Mouse (Mus musculus) neural tube, embryonic 13.5 days (tissue): ENCODE data around the gene 1110059E24Rik. TPM values are rescaled to one million over a fixed set of nuclear protein-coding genes. Genes with fewer than 3 reads are reported as not detected.

Source experiments
- ATAC-seq: fragments of 200-750 bp; cut with Nextera tagmentation; 2 replicates; pipeline ENCODE4 v1.8.0; 2017; ENCODE audit warnings: low read depth, mild to moderate bottlenecking, moderate TSS enrichment, moderate library complexity
- H3K27ac ChIP-seq: fragments of 300-500 bp; sonication (generic); replicated peaks from 2 replicates; pipeline ENCODE4 v1.5.1; 2015; ENCODE audit warnings: moderate library complexity, mild to moderate bottlenecking, inconsistent platforms
- H3K27me3 ChIP-seq: fragments of 300-500 bp; sonication (generic); 2 replicates; pipeline ENCODE4 v1.6.1; 2015; ENCODE audit warnings: mild to moderate bottlenecking, inconsistent platforms
- H3K36me3 ChIP-seq: fragments of 300-500 bp; sonication (generic); 2 replicates; pipeline ENCODE4 v1.6.1; 2015; ENCODE audit warnings: mild to moderate bottlenecking, inconsistent platforms
- H3K4me1 ChIP-seq: fragments of 300-500 bp; sonication (generic); replicated peaks from 2 replicates; pipeline ENCODE4 v1.6.1; 2015; ENCODE audit warnings: inconsistent platforms
- H3K4me2 ChIP-seq: fragments of 300-500 bp; sonication (generic); 2 replicates; pipeline ENCODE4 v1.6.1; 2015; ENCODE audit warnings: inconsistent platforms, mild to moderate bottlenecking, moderate library complexity
- H3K4me3 ChIP-seq: fragments of 300-500 bp; sonication (generic); 2 replicates; pipeline ENCODE4 v1.5.1; 2015; ENCODE audit warnings: mild to moderate bottlenecking, inconsistent platforms
- H3K9ac ChIP-seq: fragments of 300-500 bp; sonication (generic); 2 replicates; pipeline ENCODE4 v1.6.1; 2015; ENCODE audit warnings: moderate library complexity, mild to moderate bottlenecking, inconsistent platforms
- H3K9me3 ChIP-seq: fragments of 300-500 bp; sonication (generic); 2 replicates; pipeline ENCODE4 v1.6.1; 2016; ENCODE audit warnings: inconsistent platforms
- WGBS: fragments of 180-500 bp; shearing (Covaris S2); methylation state at CpG from one replicate; pipeline ENCODE4 v1.1.7; 2015; 5-methylcytosine and 5-hydroxymethylcytosine counted together
- polyA plus RNA-seq: library from polyadenylated mRNA; unstranded; fragments of >200 nt; fragmentation: Nextera tagmentation; extraction: Ambion mirVana; gene quantifications from 2 replicates; pipeline ENCODE4 v1.2.1, GENCODE M21; 2015

Gene 1110059E24Rik
- polyA plus RNA-seq, result 54.8 and 63.1 TPM in 2 replicates

DNA sequence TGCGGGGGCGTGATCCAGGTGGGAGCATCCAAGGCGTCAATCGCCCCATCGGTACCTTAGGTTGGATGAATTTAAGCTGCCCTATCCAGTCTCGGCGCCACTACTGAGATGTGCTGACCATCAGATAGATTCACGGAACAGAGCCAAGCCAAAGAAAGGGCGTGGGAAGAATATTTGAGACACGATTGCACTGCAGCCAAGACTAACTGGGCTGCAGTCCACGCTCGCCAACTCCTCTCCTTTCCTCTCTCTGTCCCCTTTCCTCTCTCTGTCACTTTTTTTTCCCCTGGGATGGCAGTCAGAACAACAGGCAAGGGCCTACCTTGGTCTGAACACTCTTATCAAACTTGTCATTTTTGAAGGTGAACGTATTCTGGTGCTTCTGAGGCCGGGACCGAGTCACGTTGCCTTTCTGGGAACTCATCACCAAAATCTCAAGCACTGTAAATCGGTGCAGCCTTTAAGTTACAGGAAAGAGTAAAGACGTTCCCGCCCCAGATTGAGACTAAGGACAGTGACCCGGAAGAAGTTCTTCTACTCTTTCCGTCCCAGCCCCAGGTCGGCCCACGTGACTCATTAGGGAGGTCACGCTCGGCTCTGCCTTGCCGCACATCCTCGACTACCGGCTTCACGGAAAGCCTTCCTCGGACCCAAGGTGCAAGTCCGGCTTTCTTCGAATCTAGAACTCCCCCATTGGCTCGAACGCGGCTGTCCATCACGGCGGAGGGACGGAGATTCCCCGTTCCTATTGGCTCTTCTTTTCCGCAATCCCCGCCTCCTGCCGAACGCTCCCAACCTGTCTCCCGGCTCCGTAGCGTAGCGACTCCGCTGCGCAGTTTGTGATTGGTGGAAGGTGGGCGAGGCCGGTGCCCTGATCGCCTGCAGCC is at the start of gene 1110059E24Rik:
TSS of gene 1110059E24Rik (minus strand) at position 692 of the 887 bp plus-strand sequence.
- Histone ChIP-seq H3K36me3 (no peaks in the 10 kb centered on the region), H3K4me3 (peak within 1 kb of the TSS; percentile 93), H3K9ac (peak within 1 kb of the TSS; percentile 97), H3K9me3 (no peaks in the 10 kb centered on the region), H3K4me1 (peaks cover 53% of the 10 kb centered on the region), H3K4me2 (peak within 1 kb of the TSS; percentile 81), H3K27ac (peak within 1 kb of the TSS; percentile 99), H3K27me3 (no peaks in the 10 kb centered on the region)
- ATAC-seq, result peak; percentile 99
- WGBS, result 5% methylated on average over 51 of the region's 52 CpGs

DNA sequence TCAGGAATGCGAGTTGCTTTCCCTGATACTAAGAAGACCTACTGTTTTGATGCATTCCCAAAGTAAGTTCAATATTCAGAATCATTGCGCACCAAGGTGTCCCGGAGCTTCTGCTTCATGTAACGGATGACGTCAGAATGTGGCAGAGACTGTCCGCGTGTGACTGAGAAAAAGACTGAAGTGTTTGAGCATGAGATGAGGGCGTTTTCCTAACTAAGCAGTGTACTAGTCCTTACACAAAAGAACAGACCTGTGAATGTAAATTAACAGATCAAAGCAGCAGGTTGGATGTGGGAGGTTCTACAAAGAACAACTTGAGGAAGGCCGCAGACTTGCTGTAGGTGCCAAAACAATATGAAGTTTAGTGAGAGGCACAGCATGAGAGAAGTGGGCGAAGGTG is 28.2 kb upstream of the 1110059E24Rik start:
- no peaks in the 10 kb centered on the region for H3K27me3 ChIP-seq
- 96% methylated on average over 10 of the region's 10 CpGs for WGBS
- H3K4me3 ChIP-seq, result no peak overlapping the region
- H3K27ac ChIP-seq, result no peak overlapping the region
- no peak for ATAC-seq
- no peak overlapping the region for H3K4me2 ChIP-seq
- H3K9me3 ChIP-seq, result no peaks in the 10 kb centered on the region
- H3K4me1 ChIP-seq, result no peaks in the 10 kb centered on the region
- H3K9ac ChIP-seq, result no peak overlapping the region
- peaks cover 42% of the 10 kb centered on the region for H3K36me3 ChIP-seq

DNA sequence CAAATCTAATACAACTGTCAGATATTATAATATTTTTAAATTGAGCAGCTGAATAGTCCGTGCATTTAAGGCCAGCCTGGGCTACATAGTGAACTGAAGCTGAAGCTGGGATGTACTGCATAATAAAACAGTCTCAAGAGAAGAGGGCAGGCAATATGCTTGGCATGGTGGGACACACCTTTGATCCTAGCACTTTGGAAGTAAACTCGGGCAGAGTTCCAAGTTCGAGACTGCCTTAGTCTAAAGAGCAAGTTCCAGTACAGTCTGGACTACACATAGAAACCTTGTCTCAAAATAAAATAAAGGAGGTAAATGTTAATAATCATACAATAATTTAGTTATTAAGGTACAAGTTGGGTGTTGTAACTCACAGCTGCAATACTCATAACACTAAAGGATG is 27.3 kb upstream of the 1110059E24Rik start:
- H3K9me3 ChIP-seq, result 0 out of 2 replicates have a peak, but pooled peaks cover 6% of the 10 kb centered on the region
- H3K4me1 ChIP-seq, result no peaks in the 10 kb centered on the region
- H3K9ac ChIP-seq, result no peak overlapping the region
- H3K4me3 ChIP-seq, result no peak overlapping the region
- no peak overlapping the region for H3K27ac ChIP-seq
- 95% methylated on average over 3 of the region's 3 CpGs for WGBS
- H3K4me2 ChIP-seq, result no peak overlapping the region
- H3K27me3 ChIP-seq, result no peaks in the 10 kb centered on the region
- peaks cover 37% of the 10 kb centered on the region for H3K36me3 ChIP-seq
- ATAC-seq, result no peak

DNA sequence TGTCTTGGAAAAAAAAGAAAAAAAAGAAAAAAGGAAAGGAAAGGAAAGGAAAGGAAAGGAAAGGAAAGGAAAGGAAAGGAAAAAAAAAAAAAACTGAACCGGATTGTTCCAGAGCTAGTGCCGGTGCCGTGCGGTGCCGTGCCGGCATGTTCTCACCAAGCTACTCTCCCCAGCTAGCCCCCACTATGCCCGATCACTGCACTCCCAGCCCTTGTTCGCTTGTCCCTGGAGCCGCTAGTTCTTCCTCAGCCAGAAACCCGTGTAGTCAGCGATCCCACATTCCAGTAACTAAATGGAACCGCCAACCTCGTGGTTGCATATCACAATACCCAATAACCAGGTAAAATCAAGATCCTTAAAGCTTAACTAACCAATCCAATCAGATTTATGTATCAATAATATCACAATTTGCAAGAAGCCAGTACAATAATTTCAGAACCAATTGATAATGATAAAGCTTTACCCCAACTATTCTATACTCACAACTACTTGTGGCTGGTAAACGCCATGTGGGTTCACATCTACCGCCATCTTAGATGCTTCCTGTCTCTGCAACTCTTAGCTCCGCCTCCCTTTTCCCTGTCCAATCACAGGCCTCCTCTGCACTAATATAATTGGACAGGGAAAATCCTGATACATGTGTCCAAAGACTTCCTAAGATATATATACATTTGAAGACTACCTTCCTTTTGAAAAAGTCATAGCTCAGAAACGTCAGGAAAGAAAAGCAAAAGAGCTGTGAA is 21.7 kb upstream of the 1110059E24Rik start:
- H3K4me2 ChIP-seq, result no peak overlapping the region
- no peaks in the 10 kb centered on the region for H3K4me1 ChIP-seq
- H3K9ac ChIP-seq, result no peak overlapping the region
- 97% methylated on average over 17 of the region's 17 CpGs for WGBS
- no peak overlapping the region for H3K4me3 ChIP-seq
- 0 out of 2 replicates have a peak, but pooled peaks cover 8% of the 10 kb centered on the region for H3K9me3 ChIP-seq
- no peak for ATAC-seq
- H3K36me3 ChIP-seq, result peaks cover 12% of the 10 kb centered on the region
- no peak overlapping the region for H3K27ac ChIP-seq
- H3K27me3 ChIP-seq, result no peaks in the 10 kb centered on the region

DNA sequence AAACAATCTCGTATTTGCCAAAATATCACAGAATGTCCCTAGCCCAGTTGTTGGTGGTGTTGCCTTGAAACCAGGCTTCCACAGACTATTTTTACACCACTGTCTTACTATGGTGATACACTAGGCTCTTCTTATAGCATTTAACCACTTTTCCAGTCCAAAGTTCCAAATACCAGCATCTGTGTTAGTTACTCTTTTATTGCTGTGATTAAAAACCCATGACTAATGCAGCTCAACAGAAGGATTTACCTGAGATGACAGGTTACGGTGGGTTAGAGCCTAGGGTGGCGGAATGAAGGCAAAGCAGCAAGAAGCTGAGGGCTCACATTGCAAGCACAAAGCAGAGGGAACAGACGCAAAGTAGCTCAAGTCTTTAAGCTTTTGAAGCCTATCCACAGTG is 16.9 kb upstream of the 1110059E24Rik start:
- no peak overlapping the region for H3K4me2 ChIP-seq
- WGBS, result 90% methylated on average over 4 of the region's 4 CpGs
- no peak for ATAC-seq
- H3K27ac ChIP-seq, result no peak overlapping the region
- H3K9me3 ChIP-seq, result no peaks in the 10 kb centered on the region
- H3K4me3 ChIP-seq, result no peak overlapping the region
- peaks cover 3% of the 10 kb centered on the region; the same call in 1 of the 2 replicates for H3K36me3 ChIP-seq
- no peak overlapping the region for H3K9ac ChIP-seq
- H3K27me3 ChIP-seq, result no peaks in the 10 kb centered on the region
- no peaks in the 10 kb centered on the region for H3K4me1 ChIP-seq

DNA sequence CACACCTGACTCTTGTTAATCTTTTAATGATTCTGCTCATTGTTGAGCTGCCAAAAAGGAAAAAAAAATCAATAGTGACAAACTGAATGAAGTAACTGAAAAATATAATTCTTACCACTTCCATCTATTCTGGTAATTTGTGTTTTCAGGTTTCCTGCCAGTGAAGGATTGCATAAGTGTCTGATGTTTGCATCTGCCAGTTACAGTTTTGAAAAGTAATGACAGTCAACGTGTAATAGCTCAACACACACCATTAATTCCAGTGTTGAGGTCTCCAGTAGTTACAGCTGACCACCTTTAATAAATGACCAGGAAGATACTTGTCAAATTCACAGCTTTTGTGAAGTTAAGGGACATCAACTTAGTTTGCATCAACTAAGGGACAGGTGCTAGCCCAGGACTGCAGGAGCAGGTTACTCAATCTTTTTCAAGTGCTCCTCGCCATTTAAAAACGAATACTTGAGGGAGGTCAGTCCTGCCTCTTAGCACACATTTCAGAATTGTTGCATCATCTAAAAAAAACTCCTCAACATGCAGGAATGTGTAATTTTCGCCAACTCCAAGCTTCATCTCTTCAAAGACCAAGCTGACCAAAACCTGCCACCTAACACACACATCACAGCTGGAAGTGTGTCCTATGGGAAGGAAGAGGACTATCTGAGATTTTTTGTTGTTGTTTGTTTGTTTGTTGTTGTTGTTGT is 11.1 kb upstream of the 1110059E24Rik start:
- Histone ChIP-seq H3K4me1 (no peaks in the 10 kb centered on the region), H3K27me3 (no peaks in the 10 kb centered on the region), H3K4me2 (no peak overlapping the region), H3K9me3 (no peaks in the 10 kb centered on the region), H3K27ac (no peak overlapping the region), H3K4me3 (no peak overlapping the region), H3K36me3 (no peaks in the 10 kb centered on the region), H3K9ac (no peak overlapping the region)
- WGBS, result 88% methylated on average over 4 of the region's 4 CpGs
- no peak for ATAC-seq

DNA sequence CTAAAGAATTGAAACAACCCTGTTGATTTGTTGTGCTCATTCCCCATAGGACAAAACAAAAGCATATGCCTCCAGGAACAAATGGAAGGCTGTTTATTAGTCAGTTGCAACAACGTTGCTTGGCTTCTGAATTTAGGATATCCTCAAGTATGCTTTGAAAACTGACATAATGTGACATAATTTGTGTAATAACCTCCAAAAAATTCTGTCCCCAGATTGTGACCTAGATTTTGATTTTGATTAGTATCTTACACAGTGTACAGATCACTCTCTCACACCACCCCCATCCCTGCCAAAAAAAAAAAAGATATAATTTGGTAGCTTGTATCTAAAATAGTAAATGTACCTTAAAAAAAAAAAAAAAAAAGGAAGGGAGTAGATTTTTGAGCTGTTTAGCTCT is 8.0 kb upstream of the 1110059E24Rik start:
- no peaks in the 10 kb centered on the region for H3K27me3 ChIP-seq
- no peak for ATAC-seq
- H3K9me3 ChIP-seq, result no peaks in the 10 kb centered on the region
- H3K4me3 ChIP-seq, result no peak overlapping the region
- H3K36me3 ChIP-seq, result no peaks in the 10 kb centered on the region
- 81% methylated on average over 1 of the region's 1 CpGs for WGBS
- H3K4me2 ChIP-seq, result no peak overlapping the region
- no peak overlapping the region for H3K27ac ChIP-seq
- H3K4me1 ChIP-seq, result peaks cover 13% of the 10 kb centered on the region
- H3K9ac ChIP-seq, result no peak overlapping the region

DNA sequence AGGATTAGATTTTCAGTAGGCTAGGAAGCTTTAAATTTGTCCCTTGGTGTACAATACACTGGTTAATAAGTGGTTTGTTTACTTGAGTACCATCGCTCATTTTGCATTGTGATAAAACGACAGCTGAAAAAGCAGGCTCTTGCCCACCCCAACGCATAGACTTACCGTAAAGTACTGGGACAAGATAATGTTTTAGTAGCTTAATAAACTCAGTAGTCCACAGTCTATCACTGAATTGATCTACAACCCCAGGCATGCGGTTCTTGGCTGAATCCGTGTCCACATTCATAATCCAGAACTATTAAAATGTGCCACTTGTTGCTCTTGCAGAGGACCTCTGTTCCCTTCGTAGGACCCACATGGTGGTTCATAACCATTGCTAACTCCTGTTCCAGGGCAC is 2.0 kb upstream of the 1110059E24Rik start:
- no peak for ATAC-seq
- Histone ChIP-seq H3K4me2 (peak overlapping the region; percentile 68), H3K27me3 (no peaks in the 10 kb centered on the region), H3K27ac (no peak overlapping the region), H3K9me3 (no peaks in the 10 kb centered on the region), H3K36me3 (no peaks in the 10 kb centered on the region), H3K9ac (peak overlapping the region; percentile 97), H3K4me1 (peaks cover 47% of the 10 kb centered on the region), H3K4me3 (peak overlapping the region; percentile 93)
- WGBS, result 58% methylated on average over 7 of the region's 7 CpGs

DNA sequence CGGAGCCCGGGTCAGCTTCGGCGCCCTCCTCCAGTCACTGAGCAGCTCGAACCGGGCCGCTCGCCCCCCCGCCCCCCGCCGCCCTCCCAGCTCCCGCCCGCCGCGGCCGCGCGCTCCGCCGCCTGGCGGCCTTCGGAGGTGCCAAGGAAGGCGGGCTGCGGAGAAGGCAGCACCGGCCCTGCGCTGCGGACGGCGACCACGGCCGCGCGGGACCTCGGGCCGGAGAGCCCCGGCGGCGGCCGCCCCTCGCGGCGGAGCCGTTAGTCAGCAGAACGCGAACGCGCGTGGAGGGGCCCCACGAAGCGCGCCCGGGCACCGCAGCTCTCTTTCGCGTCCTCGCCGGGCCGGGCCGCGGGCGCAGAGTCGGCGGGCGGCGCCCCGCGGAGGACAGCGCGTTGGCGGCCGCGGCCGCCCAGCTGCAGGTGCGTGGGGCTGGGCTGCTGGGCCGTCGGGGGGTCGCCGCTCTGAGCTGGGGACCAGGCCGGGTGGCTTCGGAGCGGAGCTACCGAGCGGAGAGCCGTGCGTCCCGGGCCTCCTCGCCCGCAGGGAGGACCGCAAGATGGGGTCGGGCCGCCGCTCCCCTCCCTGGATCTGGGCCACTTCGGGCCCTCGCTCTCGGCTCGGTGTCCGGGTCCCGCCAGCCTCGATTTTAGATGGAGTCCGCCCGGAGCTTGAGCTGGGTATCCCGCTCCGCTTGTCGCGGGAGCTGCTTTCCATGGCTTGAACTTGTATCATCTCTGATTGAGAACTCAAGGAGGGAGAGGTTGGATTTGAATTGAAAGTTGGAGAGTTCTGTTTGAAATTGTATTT is 601 bp upstream of the 1110059E24Rik start, which contains the start of gene Abhd17b:
TSS of gene Abhd17b (plus strand) at position 14 of the 810 bp plus-strand sequence.
- H3K9me3 ChIP-seq, result no peaks in the 10 kb centered on the region
- no peaks in the 10 kb centered on the region for H3K27me3 ChIP-seq
- H3K9ac ChIP-seq, result peak within 1 kb of the TSS; percentile 97
- peak within 1 kb of the TSS; percentile 81 for H3K4me2 ChIP-seq
- peaks cover 47% of the 10 kb centered on the region for H3K4me1 ChIP-seq
- peak within 1 kb of the TSS; percentile 99 for H3K27ac ChIP-seq
- no peaks in the 10 kb centered on the region for H3K36me3 ChIP-seq
- peak within 1 kb of the TSS; percentile 93 for H3K4me3 ChIP-seq
- 0% methylated on average over 60 of the region's 105 CpGs for WGBS
- ATAC-seq, result peak; percentile 64

DNA sequence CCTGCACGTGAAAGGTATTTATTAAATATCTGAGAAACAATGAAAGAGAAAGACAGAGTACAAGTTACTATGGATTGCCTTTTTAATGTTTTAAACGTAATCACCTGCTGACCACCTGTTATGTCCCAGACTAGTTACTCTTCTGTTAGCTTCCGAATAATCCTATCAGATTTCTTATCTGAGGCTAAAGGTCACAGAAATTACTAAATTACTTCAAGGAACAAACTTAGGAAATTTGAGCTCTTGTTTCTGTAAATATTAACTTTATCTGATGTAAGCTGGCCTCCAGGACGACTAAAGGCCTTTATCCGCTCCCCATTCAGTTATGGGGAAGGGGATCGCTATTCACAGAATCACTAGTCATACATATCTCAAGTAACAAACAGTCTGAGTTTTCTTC is 1.1 kb downstream of the 1110059E24Rik start:
- Histone ChIP-seq H3K9ac (peak overlapping the region; percentile 97), H3K9me3 (no peaks in the 10 kb centered on the region), H3K27ac (no peak overlapping the region), H3K4me1 (peaks cover 48% of the 10 kb centered on the region), H3K4me3 (peak overlapping the region; percentile 93), H3K36me3 (no peaks in the 10 kb centered on the region), H3K27me3 (no peaks in the 10 kb centered on the region), H3K4me2 (peak overlapping the region; percentile 81)
- 53% methylated on average over 6 of the region's 6 CpGs for WGBS
- no peak for ATAC-seq

DNA sequence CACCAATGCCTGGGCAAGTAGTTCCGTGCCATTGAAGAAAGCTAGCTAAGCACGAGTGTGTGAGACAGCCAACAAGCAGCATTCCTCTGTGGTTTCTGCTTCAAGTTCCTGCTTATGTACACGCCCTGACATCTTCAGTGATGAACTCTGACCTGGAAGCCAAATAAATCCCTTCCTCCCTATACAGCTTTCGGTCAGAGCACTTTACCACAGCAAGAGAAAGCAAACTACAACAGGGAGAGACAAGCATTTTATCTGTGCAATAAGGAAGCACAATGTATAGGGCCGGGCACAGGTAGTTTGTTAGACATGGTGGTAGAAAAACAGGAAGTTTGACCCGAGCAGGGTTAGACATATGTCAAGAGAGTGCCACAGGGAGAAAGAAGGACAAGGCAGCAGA is 6.6 kb downstream of the 1110059E24Rik start:
- Histone ChIP-seq H3K36me3 (no peaks in the 10 kb centered on the region), H3K27me3 (no peaks in the 10 kb centered on the region), H3K9ac (no peak overlapping the region), H3K4me2 (no peak overlapping the region), H3K4me1 (peaks cover 14% of the 10 kb centered on the region), H3K27ac (no peak overlapping the region), H3K4me3 (no peak overlapping the region), H3K9me3 (no peaks in the 10 kb centered on the region)
- no peak for ATAC-seq
- 93% methylated on average over 6 of the region's 6 CpGs for WGBS
